Mouse (Mus musculus): ENCODE measurements around the gene Ubr1. TPM values are rescaled to one million over a fixed set of nuclear protein-coding genes. Genes with fewer than 3 reads are reported as not detected.
"Not testable (repeated sequence)": the region's sequence is repeated elsewhere in the genome, so short reads cannot be mapped to it uniquely, and the experiment has no call there.

Ubr1 gene
- polyA plus RNA-seq, 1 experiment, result 14.9 TPM

- Histone ChIP-seq H3K4me3 (ENCODE audit: insufficient read depth, low read length) (no peak overlapping the region), H3K4me1 (ENCODE audit: control insufficient read depth, insufficient read depth, low read length) (peaks cover 6% of the 10 kb centered on the region; the same call in 1 of the 2 replicates), H3K27ac (ENCODE audit: insufficient read depth, low read depth, low read length) (no peak overlapping the region)
- TF ChIP-seq POLR2A (IDR thresholded peaks at IDR 0.05; ENCODE audit: borderline replicate concordance, low read depth, low read length) (no peak), CTCF (IDR thresholded peaks at IDR 0.05; ENCODE audit: low read depth, low read length) (no peak)
Observed at GRCm38 (mm10) chr2:121004018-121004811, 33.7 kb upstream of the Ubr1 start.

- no peak overlapping the region for H3K4me3 ChIP-seq (ENCODE audit: insufficient read depth, low read length)
- TF ChIP-seq POLR2A (IDR thresholded peaks at IDR 0.05; ENCODE audit: borderline replicate concordance, low read depth, low read length), result no peak
- TF ChIP-seq CTCF (IDR thresholded peaks at IDR 0.05; ENCODE audit: low read depth, low read length), result no peak
- peaks cover 6% of the 10 kb centered on the region; the same call in 1 of the 2 replicates for H3K4me1 ChIP-seq (ENCODE audit: control insufficient read depth, insufficient read depth, low read length)
- no peak overlapping the region for H3K27ac ChIP-seq (ENCODE audit: insufficient read depth, low read depth, low read length)
Observed at GRCm38 (mm10) chr2:121003586-121003985, 33.1 kb upstream of the Ubr1 start.

- no peak overlapping the region for H3K27ac ChIP-seq (ENCODE audit: insufficient read depth, low read depth, low read length)
- no peaks in the 10 kb centered on the region for H3K4me1 ChIP-seq (ENCODE audit: control insufficient read depth, insufficient read depth, low read length)
- no peak for TF ChIP-seq CTCF (IDR thresholded peaks at IDR 0.05; ENCODE audit: low read depth, low read length)
- TF ChIP-seq POLR2A (IDR thresholded peaks at IDR 0.05; ENCODE audit: borderline replicate concordance, low read depth, low read length), result no peak
- H3K4me3 ChIP-seq (ENCODE audit: insufficient read depth, low read length), result no peak overlapping the region
Observed at GRCm38 (mm10) chr2:120998863-120999262, 28.3 kb upstream of the Ubr1 start.

DNA sequence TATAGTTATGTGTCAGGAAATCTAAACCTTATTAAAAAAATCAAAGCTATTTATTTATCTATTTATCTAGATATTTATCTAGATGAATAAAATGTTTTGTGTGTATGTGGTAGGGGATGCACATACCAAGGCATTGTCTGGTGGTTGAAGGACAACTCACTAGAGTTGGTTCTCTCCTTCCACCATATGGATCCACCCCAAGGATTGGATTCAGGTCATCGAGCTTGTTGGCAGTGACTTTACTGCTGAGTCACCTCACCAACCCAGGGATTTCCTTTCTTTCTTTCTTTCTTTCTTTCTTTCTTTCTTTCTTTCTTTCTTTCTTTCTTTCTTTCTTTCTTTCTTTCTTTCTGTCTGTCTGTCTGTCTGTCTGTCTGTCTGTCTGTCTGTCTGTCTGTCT is 26.1 kb upstream of the Ubr1 start:
- H3K4me3 ChIP-seq (ENCODE audit: insufficient read depth, low read length); H3K4me1 ChIP-seq (ENCODE audit: control insufficient read depth, insufficient read depth, low read length); H3K27ac ChIP-seq (ENCODE audit: insufficient read depth, low read depth, low read length): not testable (repeated sequence)

DNA sequence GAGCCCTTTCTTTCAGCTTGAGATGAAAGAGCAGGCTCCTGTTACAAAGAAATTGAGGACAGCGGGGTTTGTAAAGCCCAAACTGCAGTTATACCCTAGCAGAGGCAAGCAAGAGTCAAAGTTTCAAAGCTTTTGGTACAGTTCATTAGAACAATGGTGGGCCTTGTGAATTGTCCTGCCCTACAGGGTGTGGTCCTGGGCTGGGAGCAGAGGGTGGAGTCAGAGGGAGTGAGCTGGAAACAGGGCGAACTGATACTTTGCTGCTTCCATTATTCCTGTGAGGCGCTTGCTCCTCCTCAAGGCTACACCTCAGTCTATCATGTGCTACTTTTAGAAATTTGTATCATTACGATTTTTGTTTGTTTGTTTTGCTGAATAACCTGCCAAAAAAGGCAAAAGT is 20.7 kb upstream of the Ubr1 start:
- H3K4me3 ChIP-seq (ENCODE audit: insufficient read depth, low read length), result no peak overlapping the region
- no peak overlapping the region for H3K27ac ChIP-seq (ENCODE audit: insufficient read depth, low read depth, low read length)
- no peaks in the 10 kb centered on the region for H3K4me1 ChIP-seq (ENCODE audit: control insufficient read depth, insufficient read depth, low read length)
- TF ChIP-seq CTCF (IDR thresholded peaks at IDR 0.05; ENCODE audit: low read depth, low read length) (no peak), POLR2A (IDR thresholded peaks at IDR 0.05; ENCODE audit: borderline replicate concordance, low read depth, low read length) (no peak)

- H3K4me3 ChIP-seq (ENCODE audit: insufficient read depth, low read length), result no peak overlapping the region
- H3K4me1 ChIP-seq (ENCODE audit: control insufficient read depth, insufficient read depth, low read length), result no peaks in the 10 kb centered on the region
- no peak for TF ChIP-seq CTCF (IDR thresholded peaks at IDR 0.05; ENCODE audit: low read depth, low read length)
- TF ChIP-seq POLR2A (IDR thresholded peaks at IDR 0.05; ENCODE audit: borderline replicate concordance, low read depth, low read length), result no peak
- no peak overlapping the region for H3K27ac ChIP-seq (ENCODE audit: insufficient read depth, low read depth, low read length)
Observed at GRCm38 (mm10) chr2:120985241-120985640, 14.7 kb upstream of the Ubr1 start.

DNA sequence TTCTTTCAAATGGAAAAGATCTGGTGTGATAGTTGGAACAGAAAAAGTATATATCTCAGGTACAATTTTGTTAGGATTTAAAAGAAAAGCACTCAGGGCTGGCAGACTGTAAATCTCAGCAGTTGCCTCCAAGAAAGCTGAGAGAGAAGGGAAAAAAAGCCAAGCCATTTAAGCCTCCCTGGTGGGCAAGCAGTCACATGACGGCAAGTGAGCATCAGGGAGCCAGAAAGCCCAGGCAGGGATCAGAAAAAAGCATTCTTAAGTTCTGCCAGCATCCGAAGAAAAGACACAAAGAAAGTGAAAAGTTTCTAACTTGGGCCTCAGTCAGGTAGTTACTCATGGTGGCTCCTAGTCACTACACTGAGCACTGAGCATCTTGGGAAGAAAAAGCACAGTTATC is 13.1 kb upstream of the Ubr1 start:
- no peak overlapping the region for H3K4me3 ChIP-seq (ENCODE audit: insufficient read depth, low read length)
- no peak overlapping the region for H3K27ac ChIP-seq (ENCODE audit: insufficient read depth, low read depth, low read length)
- no peak for TF ChIP-seq POLR2A (IDR thresholded peaks at IDR 0.05; ENCODE audit: borderline replicate concordance, low read depth, low read length)
- no peak for TF ChIP-seq CTCF (IDR thresholded peaks at IDR 0.05; ENCODE audit: low read depth, low read length)
- no peaks in the 10 kb centered on the region for H3K4me1 ChIP-seq (ENCODE audit: control insufficient read depth, insufficient read depth, low read length)

DNA sequence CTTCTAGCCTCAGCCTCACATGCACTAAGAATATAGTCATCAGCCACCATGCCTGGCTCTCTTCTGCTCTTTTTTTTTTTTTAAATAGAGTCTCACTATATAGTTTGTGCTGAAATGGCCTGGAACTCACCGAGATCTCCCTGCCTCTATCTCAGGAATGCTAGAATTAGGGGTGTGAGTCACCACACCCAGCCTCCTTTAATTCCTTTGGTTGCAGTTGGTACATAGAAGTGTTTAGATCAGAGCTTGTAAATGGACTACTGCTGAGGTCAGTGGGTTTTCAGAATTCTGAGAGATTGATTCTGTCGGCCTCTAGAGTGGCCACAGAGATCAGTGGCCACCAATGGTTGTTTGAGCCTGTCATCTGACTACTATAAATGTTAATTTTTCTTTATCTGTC is 10.3 kb upstream of the Ubr1 start:
- no peak overlapping the region for H3K4me3 ChIP-seq (ENCODE audit: insufficient read depth, low read length)
- no peak overlapping the region for H3K27ac ChIP-seq (ENCODE audit: insufficient read depth, low read depth, low read length)
- H3K4me1 ChIP-seq (ENCODE audit: control insufficient read depth, insufficient read depth, low read length), result 0 out of 2 replicates have a peak, but pooled peaks cover 3% of the 10 kb centered on the region
- TF ChIP-seq CTCF (IDR thresholded peaks at IDR 0.05; ENCODE audit: low read depth, low read length) (no peak), POLR2A (IDR thresholded peaks at IDR 0.05; ENCODE audit: borderline replicate concordance, low read depth, low read length) (no peak)

- 0 out of 2 replicates have a peak, but pooled peaks cover 3% of the 10 kb centered on the region for H3K4me1 ChIP-seq (ENCODE audit: control insufficient read depth, insufficient read depth, low read length)
- H3K27ac ChIP-seq (ENCODE audit: insufficient read depth, low read depth, low read length), result no peak overlapping the region
- no peak for TF ChIP-seq POLR2A (IDR thresholded peaks at IDR 0.05; ENCODE audit: borderline replicate concordance, low read depth, low read length)
- no peak for TF ChIP-seq CTCF (IDR thresholded peaks at IDR 0.05; ENCODE audit: low read depth, low read length)
- H3K4me3 ChIP-seq (ENCODE audit: insufficient read depth, low read length), result no peak overlapping the region
Observed at GRCm38 (mm10) chr2:120979819-120980218, 9.3 kb upstream of the Ubr1 start.

DNA sequence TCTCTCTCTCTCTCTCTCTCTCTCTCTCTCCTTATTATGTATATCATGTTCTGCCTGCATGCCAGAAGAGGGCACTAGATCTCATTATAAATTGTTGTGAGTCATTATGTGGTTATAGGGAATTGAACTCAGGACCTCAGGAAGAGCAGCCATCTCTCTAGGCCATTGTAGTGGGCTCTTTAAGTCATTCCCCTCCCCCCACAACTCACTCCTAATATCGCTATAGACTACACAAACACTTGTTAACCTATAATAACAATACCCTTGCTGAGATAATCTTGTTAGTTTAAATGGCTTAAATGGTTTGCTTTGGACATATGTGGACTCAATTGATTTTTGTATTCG is 8.2 kb upstream of the Ubr1 start:
- Histone ChIP-seq H3K4me3 (ENCODE audit: insufficient read depth, low read length) (no peak overlapping the region), H3K4me1 (ENCODE audit: control insufficient read depth, insufficient read depth, low read length) (0 out of 2 replicates have a peak, but pooled peaks cover 3% of the 10 kb centered on the region), H3K27ac (ENCODE audit: insufficient read depth, low read depth, low read length) (no peak overlapping the region)
- no peak for TF ChIP-seq POLR2A (IDR thresholded peaks at IDR 0.05; ENCODE audit: borderline replicate concordance, low read depth, low read length)

All from bone marrow macrophage, adult 2 months (primary cell).